Mouse (Mus musculus) layer of hippocampus, adult 9-11 months (tissue): Measurements from ENCODE around the gene Strn3.
"Not testable (repeated sequence)": the region's sequence is repeated elsewhere in the genome, so short reads cannot be mapped to it uniquely, and the experiment has no call there.

Experiments used
- DNase-seq: peaks from one replicate; pipeline ENCODE4 v3.0.0; 2022

Strn3 gene

DNA sequence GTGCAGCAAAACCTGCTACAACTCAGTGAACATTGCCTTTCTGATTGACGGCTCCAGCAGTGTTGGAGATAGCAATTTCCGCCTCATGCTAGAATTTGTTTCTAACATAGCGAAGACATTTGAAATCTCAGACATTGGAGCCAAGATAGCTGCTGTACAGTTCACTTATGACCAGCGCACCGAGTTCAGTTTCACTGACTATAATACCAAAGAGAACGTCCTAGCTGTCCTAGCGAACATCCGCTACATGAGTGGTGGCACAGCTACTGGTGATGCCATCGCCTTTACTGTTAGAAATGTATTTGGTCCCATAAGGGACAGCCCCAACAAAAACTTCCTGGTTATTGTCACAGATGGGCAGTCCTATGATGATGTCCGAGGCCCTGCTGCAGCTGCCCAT lies 88.4 kb downstream of the Strn3 start:
- no peak for DNase-seq

DNA sequence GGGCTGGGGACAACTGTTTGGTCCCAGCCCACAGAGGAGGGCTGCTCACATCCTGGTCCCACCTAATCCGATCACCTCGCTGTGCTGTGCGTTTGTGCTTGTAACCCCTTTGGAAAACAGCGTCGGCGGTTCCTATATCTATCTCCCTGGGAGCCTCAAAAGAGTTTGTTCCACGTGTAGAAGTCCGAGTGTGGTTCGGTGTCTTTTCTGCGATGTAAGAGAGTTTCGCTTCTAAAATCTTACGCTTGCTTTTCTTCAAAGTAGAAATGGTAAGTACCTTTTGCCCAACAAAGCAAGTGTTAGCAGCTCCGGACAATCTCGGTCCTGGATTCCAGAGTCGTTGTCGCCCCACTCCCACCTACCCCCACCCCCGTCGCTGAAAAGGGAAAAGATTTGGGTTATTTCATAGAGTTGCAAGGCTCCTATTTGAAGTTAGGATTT lies 97.6 kb downstream of the Strn3 start:
- no peak for DNase-seq

DNA sequence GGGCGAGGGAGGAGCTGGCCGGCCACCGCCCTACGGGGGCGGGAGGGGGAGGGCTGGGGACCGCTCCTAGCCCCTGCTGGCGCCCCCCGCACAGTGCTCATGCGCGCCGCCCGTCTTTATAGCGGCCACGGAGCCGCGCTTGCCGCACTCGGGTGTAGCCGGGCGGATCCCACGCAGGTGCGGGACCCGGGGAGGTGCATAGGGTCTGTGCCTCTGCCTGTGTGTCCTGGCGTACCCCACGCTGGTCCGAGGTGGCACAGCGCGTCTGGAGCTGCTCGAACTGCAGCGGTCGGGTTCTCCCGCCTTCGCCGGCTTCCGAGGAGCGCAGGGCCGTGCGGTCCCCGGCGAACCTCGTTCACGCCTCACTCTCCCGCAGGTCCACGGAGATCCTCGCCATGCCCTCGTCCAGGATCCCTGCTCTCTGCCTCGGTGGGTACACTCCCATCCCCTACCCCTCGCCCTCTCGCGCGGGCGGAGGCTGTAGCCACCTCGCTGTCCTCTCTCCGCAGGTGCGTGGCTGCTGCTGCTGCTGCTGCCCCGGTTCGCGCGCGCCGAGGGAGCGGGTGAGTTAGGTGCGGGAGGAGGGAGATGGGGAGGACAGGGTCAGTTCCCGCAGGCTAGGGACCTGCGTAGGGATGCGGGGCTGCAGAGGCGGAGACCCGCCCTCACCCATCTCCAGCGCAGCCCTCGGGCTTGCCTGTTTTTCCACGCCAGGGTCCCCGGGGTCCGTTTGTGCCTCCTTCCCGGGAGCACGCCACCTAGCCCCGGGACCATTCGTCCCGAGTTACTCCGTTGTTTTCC lies 98.3 kb downstream of the Strn3 start, which contains the start of gene Coch:
TSS of gene Coch (plus strand) at position 113 of the 801 bp plus-strand sequence.
- DNase-seq, result no peak

DNA sequence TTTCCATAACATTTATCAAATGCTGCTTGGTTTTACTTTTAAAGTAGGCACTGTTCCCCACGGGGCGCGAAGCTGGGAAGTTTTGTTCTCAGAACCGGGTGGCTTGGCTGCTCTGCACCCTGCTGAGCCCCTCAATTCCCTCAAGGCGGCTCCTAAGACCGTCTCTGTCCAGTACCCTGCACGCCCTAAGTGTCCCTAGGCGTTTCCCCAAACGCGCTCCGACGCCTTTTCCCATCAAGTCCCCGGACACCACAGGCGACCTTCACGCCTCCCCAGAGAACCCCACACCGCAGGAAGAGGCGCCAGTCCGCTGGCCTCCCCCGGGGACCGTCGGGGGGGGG lies 98.8 kb downstream of the Strn3 start:
- no peak for DNase-seq

DNA sequence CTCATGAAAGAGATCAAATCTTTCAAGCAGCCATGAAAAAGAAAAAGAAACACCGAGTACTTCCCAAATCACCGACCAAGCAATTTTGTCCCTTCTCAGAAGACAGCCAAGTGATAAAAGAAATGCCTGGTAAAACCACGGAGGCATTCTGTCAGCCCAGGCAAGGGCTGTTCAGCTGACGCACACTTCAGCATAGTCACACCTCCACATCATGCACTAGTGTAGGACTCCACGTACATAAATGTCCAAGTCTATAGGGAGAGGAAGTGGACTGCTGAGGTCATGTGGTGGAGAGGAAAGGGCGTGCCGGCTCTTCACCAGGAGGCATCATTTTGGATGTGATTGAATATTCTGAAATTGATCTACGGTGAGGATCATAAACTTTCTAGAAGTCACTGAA lies 99.8 kb downstream of the Strn3 start:
- no peak for DNase-seq

DNA sequence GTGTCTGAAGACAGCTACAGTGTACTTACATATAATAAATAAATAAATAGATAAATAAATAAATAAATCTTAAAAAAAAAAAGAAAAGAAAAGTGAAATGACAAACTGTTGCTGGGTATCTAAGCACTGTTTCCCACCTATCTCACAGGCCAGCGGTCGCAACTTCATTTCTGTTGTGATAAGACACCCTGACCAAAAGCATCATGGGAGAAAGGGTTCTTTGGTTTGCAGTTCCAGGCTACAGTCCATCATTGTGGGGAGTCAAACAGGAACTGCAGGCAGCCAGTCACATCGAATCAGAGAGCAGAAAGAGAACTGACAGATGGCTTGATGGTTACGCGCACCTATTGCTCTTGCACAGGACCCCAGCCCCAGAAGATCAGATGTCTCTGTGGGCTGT lies 102.4 kb downstream of the Strn3 start:
- DNase-seq, result no peak

DNA sequence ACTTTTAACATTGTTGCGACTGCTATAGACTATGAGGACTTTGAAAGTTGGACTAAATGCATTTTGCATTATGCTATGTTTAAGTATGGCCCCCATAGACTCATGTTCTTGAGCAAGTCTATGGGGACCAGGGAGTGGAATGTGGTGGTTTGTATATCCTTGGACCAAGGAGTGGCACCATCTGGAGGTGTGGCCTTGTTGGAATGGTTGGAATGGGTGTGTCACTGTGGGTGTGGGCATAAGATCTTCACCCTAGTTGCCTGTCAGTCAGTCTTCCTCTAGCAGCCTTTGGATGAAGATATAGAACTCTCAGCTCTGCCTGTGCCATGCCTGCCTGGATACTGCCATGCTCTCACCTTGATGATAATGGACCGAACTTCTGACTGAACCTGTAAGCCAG lies 113.9 kb downstream of the Strn3 start:
- not testable (repeated sequence) for DNase-seq

DNA sequence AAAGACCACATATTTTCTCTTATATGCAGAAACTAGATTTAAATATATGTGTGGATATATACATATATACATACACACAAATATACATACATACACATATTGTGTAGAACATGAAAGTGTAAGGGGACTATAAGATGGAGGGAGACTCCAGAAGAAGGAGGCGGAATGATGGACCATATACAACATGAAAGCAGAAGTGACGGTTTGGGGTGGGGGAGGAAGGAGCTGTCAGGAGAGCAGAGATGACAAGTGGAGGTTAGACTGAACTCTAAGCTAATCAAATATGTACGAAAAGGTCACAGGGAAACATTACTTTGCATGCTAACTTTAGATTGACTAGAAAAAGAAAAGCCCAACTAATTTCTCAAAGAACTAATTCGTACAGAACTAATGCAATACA lies 119.0 kb downstream of the Strn3 start:
- DNase-seq, result no peak

DNA sequence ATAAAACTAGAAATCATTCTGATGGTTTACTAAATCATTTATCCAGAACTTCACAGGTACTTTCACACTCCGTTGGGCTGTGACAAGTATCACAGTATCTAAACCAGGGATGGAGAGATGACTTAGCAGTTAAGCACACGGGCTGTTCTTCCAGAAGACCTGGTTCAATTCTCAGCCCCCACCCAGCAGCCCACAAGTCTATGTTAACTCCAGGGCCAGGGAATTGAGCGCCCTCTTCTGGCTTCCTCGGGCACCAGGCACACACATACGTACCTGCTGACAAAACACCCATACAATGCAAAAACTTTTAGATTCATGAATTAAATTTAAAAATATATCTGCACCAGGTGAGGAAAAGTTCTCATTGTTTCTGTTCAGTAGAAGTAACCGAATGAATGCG lies 121.8 kb downstream of the Strn3 start:
- DNase-seq, result no peak

DNA sequence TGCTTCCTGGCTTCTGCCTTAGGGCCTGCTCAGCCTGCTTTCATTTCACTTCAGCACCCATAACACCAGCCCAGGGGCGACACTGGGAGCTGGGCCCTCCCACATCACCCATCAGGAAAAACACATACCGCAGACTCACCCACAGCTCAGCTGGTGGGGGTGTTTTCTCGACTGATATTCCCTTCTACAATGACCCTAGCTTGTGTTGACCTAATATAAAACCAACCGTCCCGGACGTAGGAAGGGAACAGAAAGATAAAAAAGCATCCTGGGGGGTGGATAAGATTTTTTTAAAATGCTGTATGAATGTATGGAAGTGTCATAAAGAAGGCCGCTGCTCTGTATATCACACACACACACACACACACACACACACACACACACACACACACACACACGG lies 122.2 kb downstream of the Strn3 start:
- no peak for DNase-seq

DNA sequence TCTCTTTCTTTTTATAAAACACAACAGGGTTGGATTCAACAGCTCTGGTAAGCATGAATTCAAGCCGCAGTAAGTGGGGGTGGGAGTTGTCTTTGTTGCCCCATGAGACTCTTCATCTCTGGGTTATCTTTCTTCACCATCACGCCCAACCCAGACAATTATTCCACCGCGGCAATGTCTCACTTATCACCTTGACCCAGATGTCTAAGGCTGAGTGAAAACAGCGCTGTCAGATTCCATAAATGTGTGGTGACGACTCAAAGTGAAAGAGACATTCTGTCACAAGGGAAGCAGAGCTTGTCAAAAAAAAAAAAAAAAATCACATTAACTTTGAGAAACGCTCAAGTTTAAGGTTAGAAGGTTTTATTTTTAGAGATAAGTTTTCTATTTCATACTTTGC lies 124.5 kb downstream of the Strn3 start:
- no peak for DNase-seq

DNA sequence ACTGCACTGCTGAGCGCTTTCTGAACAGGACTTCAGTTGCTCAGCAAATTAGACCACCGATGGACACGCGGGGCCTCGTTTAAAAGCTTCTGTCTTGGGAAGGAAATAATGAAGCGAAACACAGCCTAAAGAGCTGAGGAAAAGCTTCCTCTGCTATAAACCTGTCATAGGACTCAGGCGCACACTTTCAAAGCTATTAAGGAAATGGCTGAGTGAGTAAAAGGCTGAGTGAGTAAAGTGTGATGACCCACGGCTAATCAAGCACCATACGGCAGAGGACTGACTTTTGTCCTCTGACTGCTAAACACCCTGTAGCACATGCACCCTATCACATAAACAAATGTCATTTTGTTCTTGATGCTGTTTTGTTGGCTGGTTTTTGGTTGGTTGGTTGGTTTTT lies 130.3 kb downstream of the Strn3 start:
- DNase-seq, result no peak
